Mouse (Mus musculus) T-helper 2 cell (primary cell): ENCODE measurements around the gene Aak1.
"Not testable (repeated sequence)": the region's sequence is repeated elsewhere in the genome, so short reads cannot be mapped to it uniquely, and the experiment has no call there.

Source experiments
- in situ Hi-C: fragments of 300-600 bp; cut with MboI, MseI; formaldehyde crosslinking; loops from one replicate; pipeline ENCODE4 v1.15.1; 2025; ENCODE audit warnings: high pct_unique_total_duplicates

The Aak1 gene

DNA sequence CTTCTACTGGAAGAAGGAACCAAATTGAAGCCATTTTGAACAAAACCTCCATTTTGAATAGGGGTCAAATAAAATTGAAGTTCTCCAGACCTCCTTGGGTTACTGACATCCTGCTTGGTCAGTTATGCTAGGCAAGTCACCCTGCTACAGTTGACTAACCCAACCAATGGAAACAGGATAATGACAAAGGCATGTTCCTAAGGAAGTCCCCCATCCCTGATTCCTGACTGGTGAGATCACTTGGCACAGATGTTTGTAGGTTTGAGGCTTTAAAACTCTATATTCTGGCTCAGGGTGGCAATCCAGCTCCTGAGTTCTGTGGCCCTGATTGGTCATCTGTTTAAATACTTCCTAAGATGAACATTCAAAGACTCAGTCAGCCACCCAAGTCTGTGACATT is 156.3 kb downstream of the Aak1 start:
- in situ Hi-C loops: no loop called here

DNA sequence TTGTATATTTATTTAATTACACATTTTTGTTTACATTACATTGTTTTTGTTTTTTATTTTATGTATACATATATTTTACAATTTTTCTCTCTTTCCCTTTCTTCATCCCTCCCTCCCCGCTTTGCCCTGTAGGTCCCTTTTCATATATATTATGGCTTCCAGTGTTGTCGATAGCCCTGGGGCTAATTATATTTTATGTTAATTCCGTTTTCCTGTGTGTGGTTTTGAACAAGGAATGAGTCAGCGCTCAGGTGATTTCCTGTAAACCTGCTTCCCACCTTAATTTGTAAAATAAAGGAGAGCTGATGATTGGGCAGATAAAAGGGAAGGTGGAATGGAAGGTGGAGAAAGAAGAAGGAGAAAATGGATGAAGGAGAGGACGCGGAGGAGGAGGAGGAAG is 159.6 kb downstream of the Aak1 start, which contains the start of gene Nfu1:
Nfu1 (plus strand) TSS at position 350 of the 400 bp plus-strand sequence.
- in situ Hi-C loops: no loop called here

DNA sequence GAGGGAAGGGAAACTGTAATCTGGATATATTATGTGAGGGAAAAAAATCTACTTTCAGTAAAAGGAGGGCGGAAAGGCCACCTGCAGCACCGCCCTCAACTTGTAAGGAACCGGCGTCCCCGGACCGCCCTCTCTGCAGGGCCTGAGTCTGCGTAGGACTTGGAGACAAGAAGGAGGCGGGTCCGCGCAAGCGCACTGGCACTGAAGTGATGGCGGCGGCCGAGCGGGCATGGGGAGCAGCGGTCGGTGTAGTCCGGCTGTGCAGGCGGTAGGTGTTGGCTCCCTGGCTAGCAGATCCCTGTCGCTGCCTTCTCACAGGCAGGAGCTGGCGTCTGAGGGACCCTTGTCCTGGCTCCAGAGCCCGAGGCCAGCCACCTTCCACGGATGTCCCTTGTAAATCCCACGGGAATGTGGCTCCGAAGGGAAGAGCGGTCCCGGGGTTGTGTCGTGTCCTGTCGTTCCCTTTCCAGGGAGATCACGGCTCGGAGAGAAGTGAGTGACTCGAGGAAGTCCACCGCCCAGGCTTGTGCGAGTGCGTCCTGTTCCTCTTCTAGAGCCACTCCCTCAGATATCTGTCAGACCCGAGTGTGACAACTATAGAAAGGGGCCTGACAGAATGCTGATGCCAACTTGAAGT is 160.5 kb downstream of the Aak1 start:
- in situ Hi-C loops: no loop called here

DNA sequence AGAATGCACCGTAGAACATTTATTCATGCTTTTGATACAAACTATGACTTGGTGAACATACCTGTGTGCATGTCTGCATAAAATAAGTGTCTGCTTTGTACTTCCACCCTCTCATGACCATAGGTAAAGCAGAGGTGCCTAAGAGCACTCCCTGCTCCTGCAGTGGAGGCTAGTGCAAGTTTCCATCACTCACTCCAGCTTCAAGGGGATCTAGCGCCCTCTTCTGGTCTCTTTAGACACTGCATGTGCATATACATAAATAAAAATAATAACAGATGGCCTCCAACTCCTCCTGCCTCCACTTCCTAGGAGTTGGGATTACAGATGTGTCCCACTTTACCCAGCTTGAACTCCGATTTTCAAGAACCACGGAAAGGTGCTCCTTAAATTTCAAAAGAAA is 167.6 kb downstream of the Aak1 start:
- in situ Hi-C loops: no loop called here

DNA sequence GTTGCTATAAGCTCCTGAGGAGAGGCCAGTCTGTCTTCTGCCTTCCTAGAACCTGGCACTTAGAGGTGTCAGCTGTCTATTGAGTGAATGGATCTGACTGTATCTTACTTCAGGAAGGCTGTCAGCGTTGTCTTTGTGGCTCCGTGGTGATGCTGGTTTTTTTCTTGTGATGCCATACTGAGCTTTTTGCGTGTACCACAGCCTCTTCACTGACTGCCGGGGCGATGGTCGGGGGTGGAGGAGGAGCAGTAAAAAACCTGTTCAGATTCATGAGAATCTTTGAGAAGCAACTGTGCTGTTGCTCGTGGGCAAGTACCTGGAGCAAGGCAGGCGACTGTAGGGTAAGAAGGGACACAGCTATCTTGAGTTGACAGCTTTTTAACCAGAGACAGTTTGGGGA is 169.6 kb downstream of the Aak1 start:
- in situ Hi-C loops: no loop called here

DNA sequence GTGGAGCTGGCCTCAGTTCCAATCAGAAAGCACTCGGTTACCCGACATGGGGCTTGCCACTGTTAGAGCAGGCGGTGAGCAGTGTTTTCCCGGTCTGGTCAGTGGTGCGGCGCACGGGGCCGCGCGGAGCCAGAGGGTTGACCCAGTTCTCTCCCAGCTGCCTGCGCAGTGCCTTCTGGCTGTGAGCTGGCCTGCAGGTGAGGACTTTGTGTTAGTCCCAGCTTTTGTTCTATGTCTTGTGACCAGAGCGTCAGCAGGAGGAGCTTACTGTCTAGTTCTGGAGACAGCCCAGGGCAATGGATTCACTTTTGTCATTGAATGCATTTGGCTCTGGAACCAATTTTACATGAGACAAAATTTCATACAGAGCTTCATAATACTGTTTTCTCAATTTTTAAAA is 172.5 kb downstream of the Aak1 start:
- in situ Hi-C loops: no loop called here

DNA sequence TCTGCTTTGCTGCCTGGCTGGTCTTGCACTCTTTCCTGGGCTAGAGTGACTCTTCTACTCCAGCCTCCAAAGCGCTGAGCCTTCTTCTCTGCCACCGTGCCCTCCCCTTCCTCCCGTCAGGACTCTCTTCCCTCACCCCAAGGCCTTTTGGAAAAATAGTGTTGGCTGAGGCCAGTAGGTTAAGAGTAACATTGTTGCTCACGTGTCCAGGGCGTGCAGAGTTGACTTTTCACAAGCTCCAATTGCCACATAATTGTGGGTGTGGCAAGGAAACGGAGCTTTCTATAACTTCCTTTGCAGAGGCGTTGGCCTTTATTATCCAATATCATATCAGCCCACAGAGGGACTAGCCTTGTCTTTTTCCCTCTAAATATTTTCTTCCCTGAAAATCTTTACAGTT is 177.7 kb downstream of the Aak1 start:
- in situ Hi-C loops: no loop called here

DNA sequence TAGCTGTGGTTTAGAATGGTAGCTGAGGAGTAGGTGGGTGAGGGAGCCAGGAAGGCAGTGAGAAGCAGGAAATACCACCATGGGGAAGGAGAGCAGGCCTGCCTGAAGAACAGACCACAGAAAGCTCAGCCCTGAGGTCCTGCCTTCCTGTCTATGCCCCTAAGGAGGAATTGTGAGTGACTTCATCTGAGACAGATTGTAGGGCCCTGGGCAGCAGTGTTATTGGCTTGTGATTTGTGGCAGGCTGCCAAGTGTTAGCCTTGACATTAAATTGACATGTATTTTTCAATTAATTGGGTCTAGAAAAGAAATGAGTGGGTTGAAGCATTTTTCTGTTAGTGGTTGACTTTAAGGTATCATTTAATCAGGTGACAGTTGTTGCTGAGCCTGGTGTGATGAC is 179.6 kb downstream of the Aak1 start:
- in situ Hi-C loops: no loop called here

DNA sequence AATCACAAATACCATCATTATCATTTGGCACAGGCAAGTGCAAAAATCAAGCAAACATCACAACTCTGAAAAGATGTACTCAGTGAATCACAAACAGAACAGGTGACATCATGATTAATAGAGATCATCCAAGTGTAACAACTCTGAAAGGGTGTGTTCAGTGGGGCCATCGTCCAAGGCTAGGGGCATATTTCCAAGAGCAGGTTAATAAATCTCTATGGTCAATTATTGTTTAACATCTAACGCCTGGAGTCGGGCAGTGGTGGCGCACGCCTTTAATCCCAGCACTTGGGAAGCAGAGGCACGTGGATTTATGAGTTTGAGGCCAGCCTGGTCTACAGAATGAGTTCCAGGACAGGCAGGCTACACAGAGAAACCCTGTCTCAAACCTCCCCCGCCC is 182.0 kb downstream of the Aak1 start:
- in situ Hi-C loops: not testable (repeated sequence)

DNA sequence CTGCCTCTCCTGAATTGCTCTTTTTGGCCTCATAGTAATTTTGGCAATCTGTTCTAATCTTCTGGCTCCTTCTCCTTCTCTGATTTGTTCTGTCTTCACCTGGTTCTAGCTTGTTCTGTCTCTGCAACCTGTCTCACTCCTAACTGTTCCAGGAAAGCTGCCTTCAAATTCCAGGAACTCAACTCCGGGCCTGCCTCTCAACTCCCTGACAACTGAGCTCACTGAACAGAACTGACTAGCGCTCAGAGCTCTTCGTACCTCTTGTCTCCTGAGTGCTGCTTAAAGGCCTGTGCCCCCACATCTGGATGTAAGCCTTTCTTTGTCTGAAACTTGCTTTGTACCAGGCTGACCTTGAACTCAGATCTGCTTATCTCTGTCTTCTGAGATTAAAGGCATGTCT is 183.1 kb downstream of the Aak1 start:
- in situ Hi-C loops: no loop called here

DNA sequence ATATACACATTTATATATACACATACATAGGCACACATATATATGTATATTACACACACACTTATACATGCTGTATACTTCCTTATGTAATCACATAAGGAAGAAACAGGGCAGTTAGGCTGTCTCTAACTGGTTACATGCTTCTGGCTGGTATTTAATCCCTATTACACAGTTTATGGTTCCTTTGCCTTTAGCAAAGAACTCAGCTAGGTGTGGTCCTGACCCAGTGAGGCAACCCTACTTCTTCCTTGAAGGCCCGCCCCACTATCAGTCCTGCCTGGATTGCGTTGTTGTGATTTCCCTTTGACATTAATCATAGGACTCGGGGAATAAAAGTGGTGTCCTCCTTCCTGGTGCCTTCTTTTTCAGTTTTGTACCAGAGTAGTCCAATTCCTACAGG is 185.1 kb downstream of the Aak1 start:
- in situ Hi-C loops: no loop called here

DNA sequence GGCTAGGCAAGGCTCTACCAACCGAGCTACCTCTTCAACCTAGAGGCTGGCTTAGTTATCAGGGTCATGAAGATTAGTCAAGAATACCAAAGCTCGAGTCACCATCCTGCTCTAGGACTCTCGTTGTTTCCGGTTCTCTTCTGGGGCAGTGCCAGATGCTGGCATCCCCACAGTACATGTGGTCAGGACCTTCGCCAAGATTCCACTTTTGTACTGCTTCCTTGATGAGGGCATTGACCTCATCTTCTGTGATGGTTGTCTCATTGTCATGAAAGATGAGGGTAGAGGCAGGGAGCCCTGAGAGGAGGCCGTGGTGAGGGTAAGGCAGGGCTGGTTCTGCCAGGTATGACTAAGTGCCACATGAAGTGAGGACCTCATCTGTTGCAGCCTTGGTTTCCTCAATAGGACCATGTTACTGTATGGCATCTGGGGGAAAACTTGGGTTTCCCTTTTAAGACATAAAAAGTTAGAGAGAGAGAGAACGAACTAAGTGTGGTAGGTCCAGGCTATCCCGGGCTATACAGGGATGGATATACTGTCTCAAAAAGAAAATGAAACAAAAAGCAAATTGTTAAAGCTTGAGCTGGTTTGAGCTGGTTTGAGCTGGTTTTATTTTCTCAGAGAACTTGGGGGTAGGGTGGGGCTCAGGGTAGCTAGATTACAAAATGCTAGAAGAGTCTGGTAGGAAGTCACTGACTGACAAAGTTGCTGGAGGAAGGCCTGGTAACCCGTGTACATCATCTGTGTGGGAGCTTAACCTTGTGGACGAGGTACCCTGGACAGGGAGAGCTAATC is 188.7 kb downstream of the Aak1 start:
- in situ Hi-C loops: no loop called here

DNA sequence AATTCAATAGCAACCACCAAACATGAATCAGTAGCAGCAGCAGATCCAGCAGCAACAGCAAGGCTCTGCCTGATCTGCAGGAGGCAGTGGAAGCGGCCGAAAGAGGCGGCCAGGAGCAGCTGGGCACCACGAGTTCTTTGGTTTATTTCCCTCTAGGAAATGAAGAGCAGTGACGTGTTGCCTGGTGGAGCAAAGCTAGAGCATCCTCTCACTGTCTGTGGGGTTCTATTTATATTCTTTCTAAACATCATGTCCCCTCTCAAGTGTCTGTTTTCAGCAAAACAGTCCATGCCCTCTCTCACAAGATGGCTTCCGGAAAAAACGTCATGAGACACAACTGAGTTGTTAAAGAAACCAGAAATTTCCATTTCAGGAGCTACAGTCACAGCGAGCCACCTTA is 189.8 kb downstream of the Aak1 start:
- in situ Hi-C loops: no loop called here

DNA sequence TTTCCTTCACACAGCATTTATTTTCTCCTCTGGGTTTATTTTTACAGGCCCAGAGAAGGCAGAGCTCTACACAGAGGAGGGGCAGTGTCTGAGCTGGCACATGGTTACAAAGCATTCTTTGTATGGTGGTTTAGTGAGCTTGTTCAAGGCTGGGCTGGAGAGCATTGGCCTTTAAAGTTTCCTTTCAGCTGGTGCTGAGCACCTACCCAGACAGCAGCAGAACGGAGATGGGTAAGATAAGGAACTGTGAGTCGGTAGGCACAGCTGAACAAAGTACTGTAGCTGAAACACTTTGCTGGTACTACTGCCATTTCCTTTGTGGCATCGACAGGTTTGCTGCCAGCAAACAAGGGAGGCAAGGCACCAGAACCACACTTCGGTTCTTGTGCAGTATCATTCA is 191.7 kb downstream of the Aak1 start:
- in situ Hi-C loops: no loop called here

DNA sequence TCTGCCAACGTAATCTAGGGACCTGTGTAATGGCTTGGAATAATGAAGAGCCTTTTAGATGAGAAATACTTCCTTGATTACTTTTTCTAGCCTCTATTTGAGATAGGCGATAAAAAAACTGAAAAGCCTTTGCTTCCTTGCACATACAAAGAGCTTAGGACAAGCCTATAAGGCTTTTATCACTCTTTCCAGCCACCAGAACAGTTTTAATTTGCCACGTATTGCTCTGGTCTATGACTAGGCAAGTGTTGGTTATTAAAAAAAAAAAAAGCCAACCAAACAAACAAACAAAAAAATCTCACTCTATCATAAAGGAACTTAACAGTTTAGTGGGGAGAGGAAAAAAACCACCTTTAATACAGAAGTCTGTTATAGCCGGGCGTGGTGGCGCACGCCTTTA is 192.1 kb downstream of the Aak1 start:
- in situ Hi-C loops: no loop called here

DNA sequence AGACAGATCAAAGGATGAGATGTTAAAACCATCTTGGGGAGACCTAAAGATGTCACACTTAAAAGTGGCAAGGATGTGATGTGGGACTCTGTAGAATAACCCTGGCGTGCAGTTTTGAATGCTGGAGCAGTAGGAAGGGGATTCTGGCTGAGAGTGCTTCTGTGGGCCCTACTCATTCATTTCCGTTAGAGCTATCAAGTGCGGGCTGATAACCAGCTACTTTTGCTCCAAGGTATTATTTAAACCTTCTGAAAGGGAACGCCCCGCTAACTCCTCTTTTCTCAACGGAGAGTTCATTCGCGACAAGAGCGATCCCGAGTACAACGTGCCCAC is 192.7 kb downstream of the Aak1 start:
- in situ Hi-C loops: no loop called here

DNA sequence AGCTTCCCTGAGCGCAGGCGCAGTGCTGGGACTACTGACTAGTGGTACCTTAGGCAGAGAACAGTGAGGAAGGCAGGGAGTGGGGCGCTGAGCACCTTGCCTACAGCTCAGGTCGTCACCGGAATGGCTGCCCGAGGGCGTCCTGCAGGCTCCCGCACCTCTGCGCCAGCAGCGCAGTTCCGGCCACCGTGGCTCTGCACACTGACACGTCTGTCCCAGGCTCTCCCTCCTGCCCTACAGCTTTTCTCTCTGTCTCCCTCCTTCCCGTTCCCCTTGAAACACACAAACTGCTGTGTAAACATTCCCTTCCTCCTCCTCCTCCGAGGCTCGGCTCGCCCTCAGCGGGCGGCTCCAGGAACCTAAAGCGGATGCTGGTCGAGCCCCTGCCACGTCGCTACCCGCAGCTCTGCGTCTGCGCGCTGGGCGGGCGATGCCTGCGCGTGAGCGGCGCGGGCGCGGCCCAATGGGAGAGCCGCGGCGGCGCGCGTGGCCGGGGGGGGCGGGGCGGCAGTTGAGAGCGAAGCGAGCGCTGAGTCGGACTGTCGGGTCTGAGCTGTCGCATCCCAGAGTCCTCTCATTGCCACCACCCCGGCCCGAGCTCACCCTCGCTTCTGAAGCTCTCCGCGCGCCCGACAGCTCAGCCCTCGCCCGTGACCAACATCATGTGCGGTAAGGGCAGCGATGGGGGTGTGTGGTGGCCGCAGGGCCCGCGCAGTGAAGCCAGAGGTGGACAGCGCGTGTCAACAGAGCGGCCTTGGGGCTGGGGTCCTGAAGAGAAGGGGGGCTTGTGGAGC is 193.2 kb downstream of the Aak1 start, which contains the start of gene Gfpt1:
Gfpt1 (plus strand) TSS at position 510 of the 794 bp plus-strand sequence.
- in situ Hi-C loops: no loop called here

DNA sequence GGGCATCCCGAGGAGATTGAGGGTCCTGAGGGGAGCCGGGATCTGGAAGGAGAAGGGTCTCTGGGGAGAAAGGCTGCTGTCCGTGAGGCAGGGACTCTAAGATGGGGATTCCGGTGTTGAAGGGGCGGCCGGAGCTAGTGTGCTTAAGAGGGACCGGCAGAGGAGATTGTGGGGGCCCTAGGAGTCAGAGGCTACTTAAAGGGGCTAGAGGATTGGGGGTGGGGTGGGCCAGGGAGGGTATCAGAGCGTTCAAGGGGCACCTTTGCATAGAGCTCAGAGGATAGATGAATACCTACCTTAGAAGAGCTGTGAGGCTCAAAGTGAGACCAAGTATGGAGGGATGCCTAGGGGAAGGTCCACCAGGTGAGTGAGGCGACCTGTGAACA is 193.8 kb downstream of the Aak1 start:
- in situ Hi-C loops: no loop called here

DNA sequence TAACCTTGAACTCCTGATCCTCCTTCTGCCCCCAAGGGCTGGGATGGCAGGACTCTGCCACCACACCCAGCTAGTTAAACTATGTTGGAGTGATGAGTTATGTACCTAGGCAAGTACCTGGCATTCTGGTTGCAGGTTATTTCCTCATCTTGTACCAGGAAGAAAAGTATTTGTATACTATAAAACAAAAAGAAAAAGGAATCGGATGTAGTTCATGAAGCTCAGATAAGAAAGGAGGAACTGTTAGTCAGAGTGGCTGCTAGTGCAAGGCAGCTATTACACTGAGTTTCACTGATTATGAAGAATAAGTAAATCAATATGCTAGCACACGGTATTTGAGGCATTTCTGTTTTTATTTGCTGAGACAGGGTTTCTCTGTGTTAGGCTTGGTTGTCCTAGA is 195.6 kb downstream of the Aak1 start:
- in situ Hi-C loops: no loop called here

DNA sequence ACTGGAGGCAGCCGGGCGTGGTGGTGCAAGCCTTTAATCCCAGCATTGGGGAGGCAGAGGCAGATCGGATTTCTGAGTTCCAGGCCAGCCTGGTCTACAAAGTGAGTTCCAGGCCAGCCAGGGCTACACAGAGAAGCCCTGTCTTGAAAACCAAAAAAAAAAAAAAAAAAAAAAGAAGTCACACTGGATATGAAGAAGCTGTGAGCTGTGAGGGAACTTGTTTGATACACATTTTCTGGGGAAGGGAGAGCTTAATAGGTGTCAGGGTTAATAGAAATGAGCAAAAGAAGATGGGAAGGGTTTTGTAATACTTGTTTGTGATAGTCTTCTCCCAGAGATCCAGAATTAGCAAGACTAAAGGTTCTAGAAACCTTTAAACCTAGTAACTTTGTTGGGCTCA is 196.2 kb downstream of the Aak1 start:
- in situ Hi-C loops: no loop called here

DNA sequence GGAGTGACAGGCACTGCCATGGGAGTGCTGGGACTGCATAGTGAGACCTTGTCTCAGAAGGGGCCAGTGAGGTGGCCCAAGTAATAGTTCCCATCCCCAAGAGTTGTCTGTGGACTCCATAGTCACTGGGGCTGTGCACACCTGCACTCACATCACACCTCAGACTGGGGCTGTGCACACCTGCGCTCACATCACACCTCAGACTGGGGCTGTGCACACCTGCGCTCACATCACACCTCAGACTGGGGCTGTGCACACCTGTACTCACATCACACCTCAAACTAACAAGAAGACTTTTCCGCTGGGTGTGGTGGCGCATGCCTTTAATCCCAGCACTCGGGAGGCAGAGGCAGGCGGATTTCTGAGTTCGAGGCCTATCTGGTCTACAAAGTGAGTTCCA is 199.4 kb downstream of the Aak1 start:
- in situ Hi-C loops: not testable (repeated sequence)

DNA sequence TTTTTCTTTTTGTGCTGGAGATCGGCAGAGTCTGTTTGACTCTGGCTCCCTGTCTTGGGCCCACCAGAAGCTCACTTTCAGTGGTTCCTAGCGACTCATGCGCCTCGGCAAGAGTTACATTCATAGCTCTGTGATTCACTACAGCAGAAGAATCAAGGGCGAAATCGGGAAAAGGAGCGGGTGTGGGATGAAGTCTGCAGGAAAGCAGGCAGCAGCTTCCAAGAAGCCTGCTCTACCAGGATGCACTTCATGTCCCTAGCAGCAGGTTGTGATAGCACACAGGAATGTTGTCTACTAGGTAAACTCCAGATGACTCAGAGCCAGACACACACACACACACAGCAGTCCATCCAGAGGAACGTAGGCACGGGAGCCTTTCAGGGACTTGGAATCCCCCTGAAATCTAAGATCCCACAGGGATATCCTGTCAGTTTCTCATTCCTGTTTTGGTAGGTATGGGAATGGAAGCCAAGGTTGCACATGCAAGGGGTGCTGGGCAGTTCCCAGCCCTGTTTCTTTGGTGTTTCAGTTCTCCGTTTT is 202.6 kb downstream of the Aak1 start:
- in situ Hi-C loops: no loop called here
